Mouse (Mus musculus) megakaryocyte, embryonic 14.5 days (primary cell): ENCODE measurements at regions not wholly inside any gene's neighbourhood (a gene's known extent, or its start where the extent isn't known, plus 50 kb on each side); places are given as distances from the start of the nearest gene placed in this dataset.

Source experiments
- FLI1 ChIP-seq: IDR thresholded peaks from 2 replicates; pipeline ENCODE4 v1.6.1; 2012; ENCODE audit warnings: low read length, inconsistent platforms, mixed read lengths
- GATA1 ChIP-seq: IDR thresholded peaks from 3 replicates; pipeline ENCODE4 v1.6.1; 2012; ENCODE audit warnings: mixed read lengths, low read length, inconsistent platforms, borderline replicate concordance

GRCm38 (mm10) chr8:90519567-90519966 lies 171.4 kb upstream of the Tox3 start:
- no peak for TF ChIP-seq FLI1
- TF ChIP-seq GATA1: no peak
